Mouse (Mus musculus): ENCODE data around the gene Vwa3a. TPM values are rescaled to one million over a fixed set of nuclear protein-coding genes. Genes with fewer than 3 reads are reported as not detected.

The Vwa3a gene
- total RNA-seq, 2 experiments from 2014 or later = not detected

DNA sequence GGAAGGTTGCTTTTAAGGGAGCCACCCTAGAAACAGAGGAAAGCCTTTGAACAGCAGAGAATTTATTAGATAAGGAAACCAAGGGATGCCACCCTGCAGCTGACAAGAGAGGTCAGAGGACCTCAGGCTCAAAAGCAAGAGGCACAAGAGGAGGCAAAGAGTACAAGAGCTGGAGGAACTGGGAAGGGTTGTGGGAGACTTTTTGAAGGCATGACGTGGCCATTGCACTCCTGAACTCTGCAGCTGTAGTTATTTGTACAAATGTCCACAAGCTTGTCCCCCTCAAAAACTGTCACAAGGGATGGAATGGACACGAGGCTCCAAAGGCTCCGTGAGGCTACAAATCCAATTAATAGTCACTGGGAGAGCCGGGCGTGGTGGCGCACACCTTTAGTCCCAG, 5.5 kb downstream of the Vwa3a start:
- ATAC-seq (replicated peaks; ENCODE audit: poor library complexity, severe bottlenecking) = no peak

GRCm38 (mm10) chr7:120746029-120746428, 6.9 kb downstream of the Vwa3a start:
- no peak for ATAC-seq (replicated peaks; ENCODE audit: poor library complexity, severe bottlenecking)

DNA sequence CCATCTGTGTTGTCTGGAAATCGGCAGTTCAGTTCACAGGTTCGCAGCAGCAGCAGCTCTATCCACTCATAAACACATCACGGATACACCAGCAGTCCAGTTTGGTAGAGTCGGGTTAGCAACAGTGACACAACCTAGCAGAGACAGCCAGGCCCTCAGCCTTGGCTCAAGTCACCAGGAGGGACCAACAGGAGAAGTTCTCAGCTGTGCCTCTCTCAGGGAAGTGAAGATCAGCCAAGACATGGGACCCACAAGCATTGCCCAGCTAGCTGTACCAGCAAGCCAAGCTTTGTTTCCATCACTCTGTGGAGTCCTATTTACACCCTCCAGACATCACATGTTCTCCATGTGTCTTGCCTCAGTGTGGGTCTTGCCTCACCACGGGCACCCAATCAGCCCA, 7.7 kb downstream of the Vwa3a start:
- ATAC-seq (replicated peaks; ENCODE audit: poor library complexity, severe bottlenecking) = no peak

DNA sequence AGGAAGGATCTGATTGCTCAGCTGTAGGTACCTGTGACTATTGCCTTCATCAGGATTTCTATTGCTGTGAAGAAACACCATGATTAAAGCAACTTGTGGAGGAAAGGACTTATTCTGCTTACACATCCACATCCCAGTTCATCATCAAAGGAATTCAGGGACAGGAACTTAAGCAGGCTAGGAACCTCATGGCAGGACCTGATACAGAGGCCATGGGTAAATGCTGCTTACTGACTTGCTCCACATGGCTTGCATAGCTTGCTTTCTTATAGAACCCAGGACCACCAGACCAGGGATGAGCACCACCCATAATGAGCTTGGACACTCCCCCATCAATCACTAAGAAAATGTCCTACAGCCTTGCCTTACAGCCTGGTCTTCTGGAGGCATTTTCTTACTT, 9.4 kb downstream of the Vwa3a start:
- no peak for ATAC-seq (replicated peaks; ENCODE audit: poor library complexity, severe bottlenecking)

- ATAC-seq (replicated peaks; ENCODE audit: poor library complexity, severe bottlenecking) = peak; percentile 31; the same call in 1 of the 2 replicates
Observed at GRCm38 (mm10) chr7:120751330-120751729, 12.2 kb downstream of the Vwa3a start.

DNA sequence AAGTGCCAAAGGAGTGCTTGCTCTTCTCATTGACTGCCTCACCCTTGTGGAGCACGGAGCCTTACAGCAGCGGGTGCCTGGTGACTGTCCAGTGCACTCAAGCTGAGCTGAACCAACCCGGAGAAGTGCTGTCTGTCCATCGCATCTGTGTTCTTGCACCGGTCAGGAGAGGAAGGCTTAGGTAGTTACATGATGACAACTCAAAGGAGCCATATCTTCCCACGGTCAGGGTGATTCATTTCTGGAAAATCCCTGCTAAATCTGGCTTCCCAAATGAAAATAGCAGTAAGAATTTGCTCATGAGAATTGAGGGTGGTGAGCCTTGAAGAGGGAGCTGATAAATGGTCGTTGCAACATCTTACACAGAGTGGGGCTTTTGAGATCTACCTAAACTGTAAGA, 12.8 kb downstream of the Vwa3a start:
- ATAC-seq (replicated peaks; ENCODE audit: poor library complexity, severe bottlenecking) = no peak

DNA sequence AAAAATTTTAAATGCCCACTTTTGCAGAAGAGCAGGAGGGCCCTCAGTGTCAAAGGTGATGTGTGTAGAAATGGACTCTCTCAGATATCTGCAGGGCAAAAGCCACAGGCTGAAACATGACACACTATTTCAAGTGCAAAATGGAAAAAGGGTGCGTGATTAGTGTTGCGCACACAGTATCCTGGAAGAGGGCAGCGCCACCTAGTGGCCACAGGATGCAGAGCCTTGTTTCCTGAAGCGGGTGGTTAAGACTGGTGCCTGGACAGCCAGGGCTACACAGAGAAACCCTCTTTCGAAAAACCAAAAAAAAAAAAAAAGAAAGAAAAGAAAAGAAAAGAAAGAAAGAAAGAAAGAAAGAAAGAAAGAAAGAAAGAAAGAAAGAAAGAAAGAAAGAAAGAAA, 15.6 kb downstream of the Vwa3a start:
- ATAC-seq (replicated peaks; ENCODE audit: poor library complexity, severe bottlenecking) = peak; percentile 98

DNA sequence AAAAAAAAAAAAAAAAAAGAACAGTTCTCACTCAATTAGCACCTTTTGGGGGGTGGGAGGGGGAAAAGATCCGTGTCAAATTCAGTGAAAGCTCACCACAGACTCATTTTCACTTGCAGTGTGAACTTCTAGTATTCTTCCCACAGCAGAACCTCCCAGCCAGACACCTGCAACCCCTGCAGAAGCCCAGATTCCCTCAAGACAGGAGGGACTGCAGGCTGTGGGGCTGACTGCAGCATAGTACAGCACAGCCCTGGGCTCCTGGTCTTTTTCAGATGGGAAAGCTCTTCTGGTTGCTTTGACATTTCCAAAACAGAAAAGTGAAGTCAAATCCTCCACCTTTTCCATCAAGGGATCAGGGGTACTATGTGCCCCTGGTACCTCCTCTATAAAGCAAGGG, 28.3 kb downstream of the Vwa3a start:
- no peak for ATAC-seq (replicated peaks; ENCODE audit: poor library complexity, severe bottlenecking)

DNA sequence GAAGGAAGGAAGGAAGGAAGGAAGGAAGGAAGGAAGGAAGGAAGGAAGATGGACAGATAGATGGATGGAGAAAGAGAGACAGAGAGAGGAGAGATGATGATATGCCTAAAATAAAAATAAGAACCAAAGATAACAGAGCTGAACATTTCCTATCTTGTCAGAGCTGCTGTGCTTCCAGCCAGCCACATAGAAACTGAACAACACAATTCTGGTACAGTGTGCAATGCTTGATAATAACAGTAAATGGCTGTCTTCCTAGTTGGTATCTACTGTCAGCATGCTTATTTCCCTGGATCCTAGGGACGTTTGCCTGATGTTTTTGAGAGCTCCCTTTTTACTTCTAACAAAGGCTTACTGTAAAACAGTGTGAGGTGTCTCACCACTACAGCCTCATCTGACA, 32.3 kb downstream of the Vwa3a start:
- no peak for ATAC-seq (replicated peaks; ENCODE audit: poor library complexity, severe bottlenecking)

- no peak for ATAC-seq (replicated peaks; ENCODE audit: poor library complexity, severe bottlenecking)
Observed at GRCm38 (mm10) chr7:120778012-120778411, 38.9 kb downstream of the Vwa3a start.

DNA sequence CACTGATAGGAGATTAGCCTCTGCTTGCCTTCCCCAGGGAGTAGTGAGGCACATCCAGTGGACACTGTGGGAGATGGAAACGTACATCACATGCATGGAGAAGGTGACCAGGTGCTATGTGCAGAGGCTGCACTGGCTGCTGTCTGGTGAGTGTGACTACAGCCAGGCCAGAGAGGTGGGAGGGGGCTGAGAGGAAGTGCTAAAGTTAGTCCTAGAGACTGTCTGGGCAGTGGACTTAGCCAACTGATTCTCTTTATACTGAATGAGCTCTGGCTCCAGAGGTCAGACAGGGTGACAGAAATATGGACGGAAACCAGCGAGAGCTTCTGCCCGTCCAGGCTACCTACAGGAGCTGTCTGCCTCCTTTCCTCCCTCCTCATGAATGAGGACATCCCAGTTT, 56.4 kb downstream of the Vwa3a start:
- ATAC-seq (replicated peaks; ENCODE audit: poor library complexity, severe bottlenecking) = no peak

DNA sequence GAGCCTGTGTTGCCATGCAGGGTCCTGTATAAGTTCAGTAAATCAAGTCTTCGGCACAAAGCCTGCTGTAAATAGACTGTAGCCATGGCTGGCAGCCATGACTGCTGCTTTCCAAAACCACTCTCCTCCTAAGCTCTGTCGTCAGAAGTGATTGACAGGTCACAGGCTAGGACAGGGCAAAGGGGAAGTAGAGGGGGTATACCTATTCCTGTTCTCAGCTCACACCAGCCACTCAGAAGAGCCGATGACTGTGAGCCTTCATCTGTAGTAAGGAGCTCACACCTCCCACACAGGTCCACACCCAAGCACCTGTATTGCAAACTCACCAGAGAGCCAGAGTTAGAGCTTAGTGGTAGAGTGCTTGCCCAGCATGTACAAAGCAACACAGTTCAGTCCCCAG, 57.3 kb downstream of the Vwa3a start:
- peak; percentile 67 for ATAC-seq (replicated peaks; ENCODE audit: poor library complexity, severe bottlenecking)

- no peak for ATAC-seq (replicated peaks; ENCODE audit: poor library complexity, severe bottlenecking)
Observed at GRCm38 (mm10) chr7:120803268-120803667, 64.2 kb downstream of the Vwa3a start.

DNA sequence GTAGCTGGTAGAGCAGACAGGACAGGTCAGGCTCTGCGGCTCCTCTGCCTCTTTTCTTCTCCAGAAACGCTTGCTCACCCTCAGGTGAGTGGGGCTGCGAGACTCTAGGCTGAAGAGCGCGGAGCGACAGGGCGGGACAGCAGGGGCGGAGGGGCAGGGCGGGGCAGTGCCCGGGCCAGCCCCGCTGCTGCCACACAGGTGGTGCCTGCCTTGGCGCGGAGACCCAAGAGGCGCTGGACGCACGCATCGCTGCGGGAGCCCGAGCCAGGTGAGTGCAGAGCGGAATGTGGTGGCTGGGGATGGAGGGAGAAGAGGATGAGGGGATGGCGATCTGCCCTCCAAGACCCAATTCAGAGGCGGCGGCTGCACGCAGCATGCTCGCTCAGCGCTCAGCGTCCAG, 70.6 kb downstream of the Vwa3a start:
- no peak for ATAC-seq (replicated peaks; ENCODE audit: poor library complexity, severe bottlenecking)

DNA sequence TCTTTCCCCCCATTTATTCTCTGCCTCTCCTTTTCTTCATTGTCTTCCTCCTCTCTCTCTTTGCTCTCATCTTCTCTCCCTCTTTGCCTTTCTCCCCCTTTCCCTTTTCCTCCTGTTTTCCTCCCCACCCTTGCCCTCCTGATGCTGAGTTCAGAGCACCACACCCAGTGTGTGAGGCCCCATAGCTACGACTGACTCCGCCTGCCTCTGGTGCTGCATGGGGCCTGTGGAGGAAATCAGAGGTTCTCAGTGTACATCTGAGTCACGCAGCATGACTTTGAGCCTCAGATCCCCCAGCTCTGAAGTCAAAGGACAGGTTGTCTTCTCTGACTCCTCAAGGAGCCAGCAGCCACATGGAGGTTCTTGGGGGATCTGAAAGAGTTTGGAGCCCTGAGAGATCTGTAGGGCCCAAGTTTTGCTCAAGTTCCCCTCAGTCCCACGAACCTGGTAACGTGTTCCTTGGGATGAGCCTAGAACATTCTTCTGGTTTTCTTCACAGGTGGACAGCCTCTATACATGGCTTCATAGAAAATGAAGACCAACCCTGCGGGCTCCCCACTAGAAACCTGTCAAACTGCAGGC, 72.8 kb downstream of the Vwa3a start, which contains the start of gene Gm5737:
TSS of gene Gm5737 (plus strand) at position 532 of the 582 bp plus-strand sequence.
- no peak for ATAC-seq (replicated peaks; ENCODE audit: poor library complexity, severe bottlenecking)

GRCm38 (mm10) chr7:120817552-120817951, 78.4 kb downstream of the Vwa3a start:
- ATAC-seq (replicated peaks; ENCODE audit: poor library complexity, severe bottlenecking) = no peak

DNA sequence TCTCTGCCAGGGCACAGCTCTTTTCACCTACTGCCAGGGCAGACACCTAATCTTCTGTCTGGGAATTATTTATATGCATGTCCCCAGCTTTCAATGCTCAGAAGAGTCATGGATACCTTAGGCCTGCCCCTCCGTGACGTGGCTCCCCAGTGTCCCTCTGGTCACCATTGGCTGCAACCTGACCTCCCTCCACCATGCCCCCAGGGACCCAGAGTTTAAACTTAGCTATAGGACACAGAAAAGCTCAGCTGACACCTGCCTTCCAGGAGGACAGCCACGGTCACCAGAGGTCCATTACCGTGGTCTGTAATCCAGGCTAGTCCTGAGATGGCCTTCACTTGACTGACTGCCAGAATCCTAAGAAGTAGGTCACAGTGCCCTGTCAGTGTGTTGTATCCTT, 80.3 kb downstream of the Vwa3a start:
- no peak for ATAC-seq (replicated peaks; ENCODE audit: poor library complexity, severe bottlenecking)

DNA sequence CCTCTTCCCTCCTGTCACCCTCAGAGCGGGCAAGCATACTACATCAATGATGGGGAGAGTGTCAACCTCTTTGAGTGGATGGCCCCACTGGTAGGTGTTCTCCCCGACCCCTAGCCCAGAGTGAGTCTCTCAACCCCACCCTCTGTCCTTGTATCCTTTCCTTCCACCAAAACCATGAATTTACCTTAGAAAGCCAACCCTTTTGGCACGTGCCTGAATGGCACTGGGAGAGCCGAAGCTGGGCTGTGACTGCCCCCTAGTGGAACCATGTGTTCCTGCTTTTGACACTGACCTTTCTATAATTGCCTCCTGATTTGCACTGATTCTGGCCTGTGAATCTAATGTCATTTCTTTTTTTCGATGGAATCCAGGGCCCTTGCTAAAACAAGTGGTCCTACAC, 84.1 kb downstream of the Vwa3a start:
- peak; percentile 81 for ATAC-seq (replicated peaks; ENCODE audit: poor library complexity, severe bottlenecking)

GRCm38 (mm10) chr7:120825097-120825496, 86.0 kb downstream of the Vwa3a start:
- no peak for ATAC-seq (replicated peaks; ENCODE audit: poor library complexity, severe bottlenecking)

- ATAC-seq (replicated peaks; ENCODE audit: poor library complexity, severe bottlenecking) = peak; percentile 50
Observed at GRCm38 (mm10) chr7:120826408-120826807, 87.3 kb downstream of the Vwa3a start.

DNA sequence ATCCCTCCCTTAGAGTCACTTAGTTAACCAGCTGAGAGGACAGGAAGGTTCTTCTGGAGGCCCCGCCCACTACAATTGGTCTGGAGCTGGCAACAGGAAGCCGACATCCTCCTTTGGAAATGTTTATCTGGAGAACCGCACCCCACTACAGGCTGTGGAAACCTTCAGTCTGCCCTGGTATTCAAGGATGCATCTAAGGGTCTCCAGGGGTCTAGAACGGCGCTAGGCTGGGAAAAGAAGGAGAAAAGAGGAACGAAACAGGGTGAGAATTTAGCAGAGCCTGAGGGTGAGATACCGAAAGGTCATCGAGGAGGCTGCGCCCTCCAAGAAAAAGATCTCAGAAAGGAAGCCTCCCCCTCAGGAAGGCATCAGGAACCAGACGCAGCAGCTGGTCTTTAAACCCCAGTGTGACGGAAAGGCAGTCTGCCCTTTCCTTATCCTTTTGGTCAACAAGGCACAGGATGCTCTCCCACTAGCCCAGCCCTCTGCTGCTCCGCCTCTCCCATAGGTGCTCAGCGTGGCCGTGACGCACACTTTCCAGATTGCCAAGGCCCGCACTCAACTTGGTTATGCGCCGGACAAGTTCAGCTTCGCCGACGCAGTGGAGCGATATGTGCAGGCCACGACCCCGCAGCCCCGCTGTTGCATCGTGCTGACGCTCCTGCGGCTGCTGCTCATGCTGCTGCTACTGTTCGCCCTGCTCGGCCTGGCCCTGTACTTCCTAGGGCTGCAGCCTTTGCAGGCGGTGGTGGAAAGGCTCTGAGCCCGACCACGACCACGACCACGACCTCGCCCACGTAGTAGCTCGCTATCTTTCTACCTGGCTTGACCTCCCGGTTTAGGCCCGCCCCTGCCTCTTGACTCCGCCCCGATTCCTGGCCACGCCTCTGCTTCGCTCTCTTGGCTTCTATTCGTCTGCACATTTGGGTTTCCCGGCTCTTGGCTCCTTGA, 91.6 kb downstream of the Vwa3a start:
- peak; percentile 21 for ATAC-seq (replicated peaks; ENCODE audit: poor library complexity, severe bottlenecking)

- ATAC-seq (replicated peaks; ENCODE audit: poor library complexity, severe bottlenecking) = peak; percentile 10
Observed at GRCm38 (mm10) chr7:120834426-120834825, 95.3 kb downstream of the Vwa3a start.
